Mouse (Mus musculus) frontal cortex, postnatal 14 days (tissue): ENCODE measurements around the gene Msh3.
"Not testable (repeated sequence)": the region's sequence is repeated elsewhere in the genome, so short reads cannot be mapped to it uniquely, and the experiment has no call there.

Experiments
- DNase-seq, 2 experiments: peaks; one replicate each; pipeline ENCODE4 v3.0.0; 2022; ENCODE audit warnings: low spot score in 2 of 2

The Msh3 gene

GRCm38 (mm10) chr13:92252331-92252730 is 102.5 kb downstream of the Msh3 start:
- DNase-seq, result no peak

GRCm38 (mm10) chr13:92247576-92247975 is 107.2 kb downstream of the Msh3 start:
- DNase-seq, result no peak

DNA sequence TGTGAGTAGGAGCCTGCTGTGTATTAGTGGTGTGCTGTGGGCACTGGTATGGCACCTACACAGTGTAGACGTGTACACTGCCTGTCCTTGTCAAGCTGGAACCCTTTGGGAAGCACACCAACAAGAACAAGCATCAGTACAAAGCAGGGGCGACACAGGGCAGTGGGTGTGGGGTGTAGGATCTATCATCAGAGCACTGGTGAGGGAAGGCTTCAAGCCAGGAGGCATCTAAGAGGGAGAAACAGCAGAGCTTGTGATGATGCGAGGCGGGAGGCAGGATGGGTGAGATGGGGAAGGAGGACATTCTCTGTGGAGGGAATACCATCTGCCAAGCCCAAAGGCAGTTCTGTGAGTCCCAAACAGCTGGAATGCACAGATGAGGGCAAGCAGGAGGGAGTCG is 107.8 kb downstream of the Msh3 start:
- DNase-seq, result no peak

GRCm38 (mm10) chr13:92244731-92245130 is 110.1 kb downstream of the Msh3 start:
- DNase-seq, result no peak

DNA sequence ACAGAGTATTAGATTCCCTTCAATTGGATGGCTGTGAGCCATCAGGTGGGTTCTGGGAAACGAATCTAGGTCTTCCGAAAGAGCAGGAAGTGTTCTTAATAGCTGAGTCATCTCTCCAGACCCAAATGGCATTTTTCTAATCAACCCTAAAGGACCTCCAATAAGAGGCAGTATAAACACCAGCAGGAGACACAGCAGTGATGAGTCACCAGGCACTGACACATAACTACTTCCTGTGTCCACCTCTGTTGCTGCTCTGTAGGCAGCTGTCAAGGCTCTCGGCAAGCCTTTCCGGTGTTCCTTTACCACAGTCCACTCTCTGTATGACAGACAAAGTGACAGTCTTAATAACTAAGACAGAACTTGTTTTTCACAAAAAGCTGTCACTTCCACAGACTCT is 113.4 kb downstream of the Msh3 start:
- DNase-seq, result no peak

GRCm38 (mm10) chr13:92237887-92238286 is 116.9 kb downstream of the Msh3 start:
- no peak for DNase-seq

DNA sequence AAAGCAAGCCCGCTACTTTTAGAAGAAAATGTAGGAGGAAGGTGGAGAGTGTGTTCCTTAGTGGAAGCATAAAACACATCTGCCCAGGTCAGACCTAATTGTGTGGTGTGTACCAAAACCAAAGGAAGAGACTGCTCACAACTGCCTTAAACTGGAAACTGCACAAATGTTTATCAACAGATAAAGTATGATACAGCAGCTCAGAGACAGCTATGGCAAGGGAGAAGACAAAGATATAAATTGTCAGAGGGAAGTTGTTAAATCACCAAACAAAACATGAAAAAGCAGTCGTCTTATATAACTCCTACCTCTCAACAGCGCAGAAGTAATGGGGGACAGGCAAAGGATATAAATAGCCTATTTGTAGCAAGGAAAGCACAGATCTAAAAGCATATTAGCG is 117.8 kb downstream of the Msh3 start:
- no peak for DNase-seq

- DNase-seq, result no peak
These were observed 122.5 kb downstream of the Msh3 start for GRCm38 (mm10) chr13:92232076-92232938.

- no peak for DNase-seq
These were observed 126.8 kb downstream of the Msh3 start for GRCm38 (mm10) chr13:92228037-92228436.

GRCm38 (mm10) chr13:92223567-92223966 is 131.2 kb downstream of the Msh3 start:
- DNase-seq, result no peak

- no peak for DNase-seq
These were observed 132.0 kb downstream of the Msh3 start for GRCm38 (mm10) chr13:92222763-92223162.

DNA sequence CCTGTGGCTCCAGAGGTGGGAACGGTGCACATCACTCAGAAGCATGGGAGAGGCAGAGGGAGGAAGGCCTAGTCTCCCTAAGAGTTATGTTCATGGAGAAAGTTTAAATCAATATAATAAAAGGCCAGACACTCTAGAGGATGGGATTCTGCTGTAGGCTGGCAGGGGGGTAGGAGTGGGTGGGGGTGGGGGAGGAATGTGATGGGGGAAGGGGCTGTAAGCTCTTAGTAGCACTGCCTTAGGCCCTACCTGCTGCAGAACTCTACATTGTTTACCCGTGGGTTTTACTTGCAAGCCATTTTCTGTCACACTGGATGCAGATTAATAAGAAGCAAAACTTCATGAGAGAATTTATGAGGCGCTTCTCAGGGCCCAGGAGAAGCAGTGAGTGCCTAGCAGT is 135.0 kb downstream of the Msh3 start:
- DNase-seq, result no peak

DNA sequence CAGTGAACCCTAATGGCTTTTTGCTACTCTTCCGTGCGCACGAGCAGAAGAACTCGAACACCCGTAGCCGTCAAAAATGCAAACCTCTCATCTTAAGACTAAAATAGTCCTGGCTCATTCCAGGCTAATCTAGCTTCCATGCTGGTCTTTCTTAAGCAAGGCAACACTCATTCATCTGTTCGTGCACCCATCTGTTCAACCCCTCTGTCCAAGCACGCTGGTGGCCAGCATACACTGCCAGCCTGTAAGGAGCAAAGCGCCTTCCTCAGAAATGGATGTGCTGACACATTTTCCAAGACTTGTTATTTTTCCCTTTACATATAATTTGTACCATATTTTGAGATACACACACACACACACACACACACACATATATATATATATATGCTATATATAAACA is 137.6 kb downstream of the Msh3 start:
- no peak for DNase-seq

DNA sequence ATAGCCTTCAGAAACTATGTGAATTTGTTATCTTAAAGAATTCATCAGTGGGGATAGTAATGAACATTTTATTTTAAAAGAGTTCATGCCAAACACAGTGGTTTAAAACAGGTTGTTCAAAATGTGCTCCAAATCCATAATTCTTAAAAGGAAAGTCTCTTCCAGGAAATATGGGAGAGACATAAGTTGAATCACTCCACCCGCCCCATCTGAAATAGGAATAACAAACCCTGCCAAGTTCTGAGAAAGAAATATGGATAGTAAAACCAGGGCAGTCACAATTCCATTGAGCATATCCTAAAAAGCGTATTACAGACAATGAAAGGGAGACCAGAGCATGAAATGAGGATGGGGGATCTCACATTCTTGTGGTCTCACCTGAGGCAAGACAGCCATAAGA is 157.9 kb downstream of the Msh3 start:
- no peak for DNase-seq

GRCm38 (mm10) chr13:92193806-92194205 is 161.0 kb downstream of the Msh3 start:
- not testable (repeated sequence) for DNase-seq

DNA sequence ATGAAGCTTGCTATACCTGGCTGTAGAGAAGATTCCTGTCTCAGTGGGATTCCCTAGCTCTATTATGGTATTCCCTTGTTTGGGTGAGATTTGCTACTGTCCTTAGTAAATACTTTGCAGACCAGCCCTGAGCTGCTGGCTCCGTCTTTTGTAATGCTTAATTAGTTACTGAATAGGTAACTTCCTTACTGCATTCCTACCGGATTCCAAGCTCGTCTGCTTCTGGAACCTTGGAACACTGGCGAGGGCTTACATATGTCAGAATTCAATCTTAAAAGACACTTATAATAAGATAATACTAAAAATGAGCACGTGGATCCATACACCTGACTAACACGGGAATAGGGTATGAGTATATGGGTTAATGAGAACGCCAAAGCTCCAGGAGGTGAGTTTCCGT is 182.1 kb downstream of the Msh3 start:
- not testable (repeated sequence) for DNase-seq
